Mouse (Mus musculus) hindbrain, embryonic 16.5 days (tissue): ENCODE results near the gene Clstn2. TPM values are rescaled to one million over a fixed set of nuclear protein-coding genes. Genes with fewer than 3 reads are reported as not detected.

Experiments
- ATAC-seq: fragments of 200-750 bp; cut with Nextera tagmentation; 2 replicates; pipeline ENCODE4 v1.8.0; 2017; ENCODE audit warnings: moderate TSS enrichment, moderate library complexity
- H3K27ac ChIP-seq: fragments of 300-500 bp; sonication (generic); 2 replicates; pipeline ENCODE4 v1.5.1; 2014; ENCODE audit warnings: low read depth, mild to moderate bottlenecking, control low read depth, low read length, moderate library complexity
- H3K27me3 ChIP-seq: fragments of 300-500 bp; sonication (generic); replicated peaks from 2 replicates; pipeline ENCODE4 v1.6.1; 2014; ENCODE audit warnings: low read length; ENCODE audit not compliant: control insufficient read depth, insufficient read depth
- H3K36me3 ChIP-seq: fragments of 300-500 bp; sonication (generic); 2 replicates; pipeline ENCODE4 v1.6.1; 2014; ENCODE audit warnings: mild to moderate bottlenecking, low read length, moderate library complexity, mixed read lengths; ENCODE audit not compliant: control insufficient read depth, insufficient read depth
- H3K4me1 ChIP-seq: fragments of 300-500 bp; sonication (generic); 2 replicates; pipeline ENCODE4 v1.6.1; 2014; ENCODE audit warnings: low read depth, low read length; ENCODE audit not compliant: control insufficient read depth, insufficient read depth
- H3K4me2 ChIP-seq: fragments of 300-500 bp; sonication (generic); 2 replicates; pipeline ENCODE4 v1.6.1; 2014; ENCODE audit warnings: mild to moderate bottlenecking, low read length, control low read depth, moderate library complexity
- H3K4me3 ChIP-seq: fragments of 300-500 bp; sonication (generic); 2 replicates; pipeline ENCODE4 v1.5.1; 2014; ENCODE audit warnings: mild to moderate bottlenecking, low read length, control low read depth, moderate library complexity
- H3K9ac ChIP-seq: fragments of 300-500 bp; sonication (generic); 2 replicates; pipeline ENCODE4 v1.6.1; 2014; ENCODE audit warnings: low read depth, mild to moderate bottlenecking, control low read depth, low read length, moderate library complexity
- H3K9me3 ChIP-seq: fragments of 300-500 bp; sonication (generic); 2 replicates; pipeline ENCODE4 v1.6.1; 2014; ENCODE audit warnings: mild to moderate bottlenecking, low read length, moderate library complexity; ENCODE audit not compliant: control insufficient read depth
- WGBS: fragments of 180-500 bp; shearing (Covaris S2); extraction: QIAGEN DNeasy Blood & Tissue Kit; methylation state at CpG from one replicate; pipeline ENCODE4 v1.1.7; 2014; 5-methylcytosine and 5-hydroxymethylcytosine counted together
- polyA plus RNA-seq: library from polyadenylated mRNA; unstranded; fragments of >200 nt; fragmentation: Nextera tagmentation; extraction: Ambion mirVana; gene quantifications from 2 replicates; pipeline ENCODE4 v1.2.1, GENCODE M21; 2015

The Clstn2 gene
- polyA plus RNA-seq, 1 experiment from 2014 or later = 13.1 TPM

- no peaks in the 10 kb centered on the region for H3K4me1 ChIP-seq
- H3K4me3 ChIP-seq = no peak overlapping the region
- no peaks in the 10 kb centered on the region for H3K36me3 ChIP-seq
- H3K27me3 ChIP-seq = no peaks in the 10 kb centered on the region
- no peak overlapping the region for H3K9ac ChIP-seq
- 48% methylated on average over 4 of the region's 4 CpGs for WGBS
- ATAC-seq = peak; percentile 52
- no peaks in the 10 kb centered on the region for H3K9me3 ChIP-seq
- no peak overlapping the region for H3K4me2 ChIP-seq
- H3K27ac ChIP-seq = no peak overlapping the region
Measured at GRCm38 (mm10) chr9:97703901-97704503, 329.0 kb downstream of the Clstn2 start.

DNA sequence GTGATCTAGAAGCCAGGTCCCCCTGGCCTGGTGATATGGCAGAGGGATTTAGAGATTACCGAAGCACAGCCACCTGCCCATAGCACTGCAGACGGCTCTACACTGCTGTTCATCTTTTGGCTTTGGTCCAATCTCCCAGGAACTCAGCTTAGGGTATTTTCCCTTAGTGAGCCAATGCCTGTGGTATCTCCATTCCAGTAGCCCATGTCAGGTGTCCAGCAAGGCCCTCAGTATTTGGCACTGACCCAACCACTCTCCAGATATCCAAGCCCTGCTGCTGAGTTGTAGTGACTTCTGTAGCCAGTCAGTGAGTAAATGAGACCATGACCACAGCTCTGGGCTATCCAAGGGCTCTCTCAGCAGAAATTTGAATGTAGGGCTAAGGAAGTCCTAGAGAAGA lies 330.0 kb downstream of the Clstn2 start:
- H3K27me3 ChIP-seq = no peaks in the 10 kb centered on the region
- no peaks in the 10 kb centered on the region for H3K36me3 ChIP-seq
- 54% methylated on average over 2 of the region's 2 CpGs for WGBS
- H3K27ac ChIP-seq = no peak overlapping the region
- no peak overlapping the region for H3K9ac ChIP-seq
- no peaks in the 10 kb centered on the region for H3K9me3 ChIP-seq
- 0 out of 2 replicates have a peak, but pooled peaks have one; percentile 40 for ATAC-seq
- no peak overlapping the region for H3K4me2 ChIP-seq
- no peak overlapping the region for H3K4me3 ChIP-seq
- no peaks in the 10 kb centered on the region for H3K4me1 ChIP-seq

DNA sequence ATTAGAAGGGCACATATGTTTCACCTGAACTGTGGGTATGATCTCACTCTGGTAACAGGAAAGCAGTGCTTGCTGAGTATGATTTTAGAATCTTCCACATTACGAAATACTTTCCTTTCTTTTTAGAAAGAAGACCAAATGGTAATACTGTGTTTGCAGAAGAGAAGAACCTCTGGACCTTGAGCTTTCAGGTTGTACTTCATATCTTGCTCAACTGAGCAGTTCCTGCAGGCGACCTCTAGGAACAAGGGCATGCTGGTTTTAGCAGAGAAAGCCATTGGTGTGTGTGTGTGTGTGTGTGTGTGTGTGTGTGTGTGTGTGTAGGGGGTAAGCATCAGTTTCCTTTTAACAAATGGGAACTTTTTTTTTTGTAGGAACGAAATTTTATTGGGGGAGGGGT lies 333.0 kb downstream of the Clstn2 start:
- no peak overlapping the region for H3K4me2 ChIP-seq
- 96% methylated on average over 3 of the region's 3 CpGs for WGBS
- H3K27ac ChIP-seq = no peak overlapping the region

DNA sequence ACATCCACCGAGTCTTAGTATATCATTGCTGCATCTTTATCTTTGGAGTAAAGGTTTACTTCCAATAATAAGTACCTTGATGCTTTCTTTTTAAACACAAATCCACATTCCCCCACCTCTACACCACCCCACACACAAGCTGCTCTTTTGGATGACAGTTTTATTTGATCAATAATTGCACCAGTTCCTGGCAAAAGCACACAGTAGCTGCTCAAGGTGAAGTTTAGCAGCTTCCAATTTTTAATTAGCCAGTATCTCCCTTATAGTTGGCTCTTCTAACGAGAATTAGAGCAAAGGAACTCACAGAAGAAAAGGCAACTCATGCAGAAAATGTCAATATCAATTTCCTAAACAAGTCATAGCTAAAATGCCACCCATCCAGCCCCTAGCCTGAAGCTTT lies 334.0 kb downstream of the Clstn2 start:
- no peak overlapping the region for H3K4me2 ChIP-seq
- no peaks in the 10 kb centered on the region for H3K27me3 ChIP-seq
- H3K9me3 ChIP-seq = no peaks in the 10 kb centered on the region
- ATAC-seq = no peak
- H3K4me1 ChIP-seq = no peaks in the 10 kb centered on the region
- H3K36me3 ChIP-seq = no peaks in the 10 kb centered on the region
- H3K27ac ChIP-seq = no peak overlapping the region
- no peak overlapping the region for H3K4me3 ChIP-seq
- WGBS = 74% methylated on average over 2 of the region's 2 CpGs
- no peak overlapping the region for H3K9ac ChIP-seq

More for the DNA sequence above, 333.0 kb downstream of the Clstn2 start:
- Histone ChIP-seq H3K9me3 (no peaks in the 10 kb centered on the region), H3K4me1 (no peaks in the 10 kb centered on the region), H3K36me3 (no peaks in the 10 kb centered on the region), H3K27me3 (no peaks in the 10 kb centered on the region), H3K4me3 (no peak overlapping the region), H3K9ac (no peak overlapping the region)
- ATAC-seq = no peak

GRCm38 (mm10) chr9:97698071-97698470 lies 334.9 kb downstream of the Clstn2 start:
- Histone ChIP-seq H3K36me3 (no peaks in the 10 kb centered on the region), H3K27ac (no peak overlapping the region), H3K9ac (no peak overlapping the region), H3K9me3 (no peaks in the 10 kb centered on the region), H3K4me2 (no peak overlapping the region), H3K4me1 (no peaks in the 10 kb centered on the region), H3K27me3 (no peaks in the 10 kb centered on the region), H3K4me3 (no peak overlapping the region)
- WGBS = 80% methylated on average over 10 of the region's 10 CpGs
- ATAC-seq = no peak

- no peaks in the 10 kb centered on the region for H3K36me3 ChIP-seq
- no peak for ATAC-seq
- no peaks in the 10 kb centered on the region for H3K4me1 ChIP-seq
- no peak overlapping the region for H3K27ac ChIP-seq
- 80% methylated on average over 5 of the region's 5 CpGs for WGBS
- no peak overlapping the region for H3K4me3 ChIP-seq
- H3K9ac ChIP-seq = no peak overlapping the region
- no peaks in the 10 kb centered on the region for H3K27me3 ChIP-seq
- H3K9me3 ChIP-seq = no peaks in the 10 kb centered on the region
- H3K4me2 ChIP-seq = no peak overlapping the region
Measured at GRCm38 (mm10) chr9:97696655-97697235, 336.2 kb downstream of the Clstn2 start.

- WGBS = 79% methylated on average over 1 of the region's 1 CpGs
Measured at GRCm38 (mm10) chr9:97695278-97695677, 337.7 kb downstream of the Clstn2 start.

GRCm38 (mm10) chr9:97686826-97687425 lies 346.1 kb downstream of the Clstn2 start:
- Histone ChIP-seq H3K27me3 (no peaks in the 10 kb centered on the region), H3K9ac (no peak overlapping the region), H3K4me2 (no peak overlapping the region), H3K9me3 (no peaks in the 10 kb centered on the region), H3K27ac (no peak overlapping the region), H3K4me1 (no peaks in the 10 kb centered on the region), H3K36me3 (no peaks in the 10 kb centered on the region), H3K4me3 (no peak overlapping the region)
- 80% methylated on average over 4 of the region's 4 CpGs for WGBS
- no peak for ATAC-seq

More at GRCm38 (mm10) chr9:97695278-97695677, 337.7 kb downstream of the Clstn2 start:
- no peaks in the 10 kb centered on the region for H3K36me3 ChIP-seq
- no peak for ATAC-seq
- no peak overlapping the region for H3K4me3 ChIP-seq
- H3K27ac ChIP-seq = no peak overlapping the region
- no peaks in the 10 kb centered on the region for H3K9me3 ChIP-seq
- no peaks in the 10 kb centered on the region for H3K4me1 ChIP-seq
- H3K9ac ChIP-seq = no peak overlapping the region
- H3K4me2 ChIP-seq = no peak overlapping the region
- no peaks in the 10 kb centered on the region for H3K27me3 ChIP-seq

DNA sequence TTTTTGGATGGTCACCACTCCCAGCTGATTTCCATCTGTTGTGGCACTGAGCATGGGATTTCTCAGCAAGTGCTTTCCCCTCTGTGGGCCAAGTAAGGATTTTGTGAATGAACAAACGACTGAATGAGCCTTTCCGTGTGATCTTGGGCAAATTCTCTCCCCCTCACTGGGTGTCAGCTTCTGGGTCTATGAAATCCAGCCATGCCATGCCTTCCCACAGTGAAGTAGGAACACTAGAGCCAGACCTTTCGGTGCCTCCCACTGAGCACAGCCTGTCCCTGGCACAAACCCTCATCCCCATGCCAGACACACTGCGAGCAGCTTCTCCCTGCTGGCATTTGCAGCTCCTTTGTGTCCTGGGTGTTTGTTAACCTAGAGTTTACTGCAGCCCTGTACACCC lies 347.3 kb downstream of the Clstn2 start:
- WGBS = 44% methylated on average over 4 of the region's 4 CpGs
- no peaks in the 10 kb centered on the region for H3K4me1 ChIP-seq
- no peaks in the 10 kb centered on the region for H3K36me3 ChIP-seq
- H3K27me3 ChIP-seq = no peaks in the 10 kb centered on the region
- H3K4me2 ChIP-seq = no peak overlapping the region
- no peaks in the 10 kb centered on the region for H3K9me3 ChIP-seq
- H3K27ac ChIP-seq = no peak overlapping the region
- H3K4me3 ChIP-seq = no peak overlapping the region
- no peak overlapping the region for H3K9ac ChIP-seq
- peak; percentile 86 for ATAC-seq
